Mouse (Mus musculus): ENCODE data around the gene Mynn.

GRCm38 (mm10) chr3:30658486-30658885 lies 56.6 kb downstream of the Mynn start:
- no peak for TF ChIP-seq POLR2A (IDR thresholded peaks at IDR 0.05; ENCODE audit: borderline replicate concordance, low read depth, low read length)
- TF ChIP-seq CTCF (IDR thresholded peaks at IDR 0.05; ENCODE audit: low read depth, low read length) = no peak
